10 mouse cellular contexts compared by ENCODE assay signal in genomic region chr1:90207739-90208502, GRCm38 (mm10). TPM values are rescaled to one million over a fixed set of nuclear protein-coding genes. Genes with fewer than 3 reads are reported as not detected.
DNase-seq lines count a peak whose midpoint lies in the region; ATAC-seq and TF ChIP-seq lines count a peak whose summit lies in the region.
"Had no signal": no experiment of that assay in that cellular context is flagged by ENCODE, and none has a peak within 500 bp of the region (broad histone marks: within the 10 kb centered on the region; RNA-seq: fewer than 3 reads in every experiment).

No protein-coding gene starts in this region.

- 63% methylated on average over 6 of the region's 6 CpGs for WGBS in lung, embryonic 14.5 days
- WGBS in heart, embryonic 13.5 days, result 46% methylated on average over 6 of the region's 6 CpGs
- 66% methylated on average over 6 of the region's 6 CpGs for WGBS in stomach, embryonic 15.5 days

- ATAC-seq in lung, embryonic 14.5 days (ENCODE audit: insufficient read depth), result no peak
- ATAC-seq in heart, embryonic 13.5 days (ENCODE audit: extremely low read depth, insufficient number of reproducible peaks, low FRiP score, low TSS enrichment), result no peak
- ATAC-seq in stomach, embryonic 15.5 days (ENCODE audit: insufficient read depth, low FRiP score, low read depth), result no peak

- H3K4me2 ChIP-seq in lung, embryonic 14.5 days, result peak overlapping the region; percentile 61
- peak overlapping the region; percentile 70 for H3K4me2 ChIP-seq in heart, embryonic 13.5 days
- H3K4me2 ChIP-seq in stomach, embryonic 15.5 days, result peak overlapping the region; percentile 21; the same call in 1 of the 2 replicates

- H3K9ac ChIP-seq in lung, embryonic 14.5 days, result no peak overlapping the region
- peak overlapping the region; percentile 86 for H3K9ac ChIP-seq in heart, embryonic 13.5 days
- H3K9ac ChIP-seq in stomach, embryonic 15.5 days, result no peak overlapping the region

- H3K4me3 ChIP-seq in lung, embryonic 14.5 days (ENCODE audit: low read depth, low read length), result peak overlapping the region; percentile 5; the same call in 1 of the 2 replicates
- H3K4me3 ChIP-seq in heart, embryonic 13.5 days, result peak overlapping the region; percentile 64
- 0 out of 2 replicates have a peak overlapping the region, but pooled peaks have one; percentile 4 for H3K4me3 ChIP-seq in stomach, embryonic 15.5 days (replicated peaks)

- no peak overlapping the region; the same call in 1 of the 2 replicates for H3K27ac ChIP-seq in lung, embryonic 14.5 days (ENCODE audit: low read depth)
- H3K27ac ChIP-seq in heart, embryonic 13.5 days (replicated peaks), result peak overlapping the region; percentile 82; the same call in 1 of the 2 replicates
- no peak overlapping the region for H3K27ac ChIP-seq in stomach, embryonic 15.5 days

- TF ChIP-seq CTCF in lung, embryonic 14.5 days (IDR thresholded peaks at IDR 0.05; ENCODE audit: low read depth), result no peak

- H3K36me3 ChIP-seq in lung, embryonic 14.5 days (ENCODE audit: insufficient read depth), result no peaks in the 10 kb centered on the region
- peaks cover 4% of the 10 kb centered on the region; the same call in 1 of the 2 replicates for H3K36me3 ChIP-seq in heart, embryonic 13.5 days
- H3K36me3 ChIP-seq in stomach, embryonic 15.5 days, result no peaks in the 10 kb centered on the region

- H3K4me1 ChIP-seq in lung, embryonic 14.5 days (ENCODE audit: insufficient read depth), result 0 out of 2 replicates have a peak, but pooled peaks cover 3% of the 10 kb centered on the region
- peaks cover 75% of the 10 kb centered on the region for H3K4me1 ChIP-seq in heart, embryonic 13.5 days
- peaks cover 35% of the 10 kb centered on the region for H3K4me1 ChIP-seq in stomach, embryonic 15.5 days

- H3K9me3 ChIP-seq in lung, embryonic 14.5 days (ENCODE audit: low read depth, low read length), result no peaks in the 10 kb centered on the region
- no peaks in the 10 kb centered on the region for H3K9me3 ChIP-seq in heart, embryonic 13.5 days
- H3K9me3 ChIP-seq in stomach, embryonic 15.5 days, result no peaks in the 10 kb centered on the region

- no peak for DNase-seq in lung, embryonic 14.5 days
- no peak for DNase-seq in lung, adult 18-20 months
- DNase-seq in kidney, postnatal 14 days, result peak; percentile 59
- DNase-seq in thymus, postnatal 36 days, result no peak
- no peak for DNase-seq in thymus, postnatal 4 days
- no peak for DNase-seq in cerebellum, postnatal 10 days
- DNase-seq: cerebellum, adult 11 months had no signal

- H3K27me3 ChIP-seq in lung, embryonic 14.5 days (ENCODE audit: insufficient read depth, low read length), result peaks cover 11% of the 10 kb centered on the region; the same call in 1 of the 2 replicates
- peaks cover 5% of the 10 kb centered on the region for H3K27me3 ChIP-seq in heart, embryonic 13.5 days (replicated peaks)
- H3K27me3 ChIP-seq in stomach, embryonic 15.5 days (replicated peaks), result 0 out of 2 replicates have a peak, but pooled peaks cover 3% of the 10 kb centered on the region

RNA-seq across cellular contexts. Expression of gene Ackr3, which starts 4.1 kb away (rescaled TPM):
- 22.6 and 24.3 TPM in 2 replicates for polyA plus RNA-seq in lung, embryonic 14.5 days (2014; fragmentation: Nextera tagmentation; extraction: Ambion mirVana)
- 38.3 and 38.5 TPM in 2 replicates for polyA plus RNA-seq in heart, embryonic 13.5 days (2015; fragmentation: Nextera tagmentation; extraction: Ambion mirVana)
- polyA plus RNA-seq in stomach, embryonic 15.5 days (2015; fragmentation: Nextera tagmentation; extraction: Ambion mirVana), result 18.2 and 22.6 TPM in 2 replicates

RNA-seq across cellular contexts. Expression of gene Iqca, which starts 54.7 kb away (rescaled TPM):
- 0.11 and 0.14 TPM in 2 replicates for polyA plus RNA-seq in lung, embryonic 14.5 days (2014; fragmentation: Nextera tagmentation; extraction: Ambion mirVana)
- polyA plus RNA-seq in heart, embryonic 13.5 days (2015; fragmentation: Nextera tagmentation; extraction: Ambion mirVana), result 0.06 and 0.33 TPM in 2 replicates
- polyA plus RNA-seq in stomach, embryonic 15.5 days (2015; fragmentation: Nextera tagmentation; extraction: Ambion mirVana), result 0.14 TPM in 1 of 2 replicates, not detected in the other
- polyA plus RNA-seq: large intestine, adult 2 months had no signal

Comparison
In these comparisons a context has a peak if more than half of its experiments do, and no peak if none do; other contexts are left out.
1. H3K4me3 ChIP-seq: peak in every context shown above with its lines; median percentile 64 in heart, embryonic 13.5 days; 5 in lung, embryonic 14.5 days; 4 in stomach, embryonic 15.5 days.